Mouse (Mus musculus) brain, embryonic 14.5 days (tissue): ENCODE results near the gene Fmnl2.

ENCODE experiments used
- CTCF ChIP-seq: fragments of 200-500 bp; IDR thresholded peaks from 2 replicates; pipeline ENCODE4 v1.5.1; 2012; ENCODE audit warnings: inconsistent platforms, mild to moderate bottlenecking, moderate library complexity, borderline replicate concordance; ENCODE audit not compliant: insufficient read depth, insufficient read length; ENCODE audit errors: extremely low read depth
- POLR2A ChIP-seq: fragments of 200-500 bp; IDR thresholded peaks from 2 replicates; pipeline ENCODE4 v1.6.1; 2012; ENCODE audit warnings: mild to moderate bottlenecking, inconsistent platforms, borderline replicate concordance; ENCODE audit not compliant: poor library complexity, insufficient read depth, insufficient read length, severe bottlenecking; ENCODE audit errors: extremely low read depth

- no peak for TF ChIP-seq CTCF
- TF ChIP-seq POLR2A, result no peak
Measured at GRCm38 (mm10) chr2:53179876-53180275, 322.2 kb downstream of the Fmnl2 start.
